Mouse (Mus musculus): Measurements from ENCODE around the gene Comp. TPM values are rescaled to one million over a fixed set of nuclear protein-coding genes. Genes with fewer than 3 reads are reported as not detected.

The Comp gene
- polyA plus RNA-seq, 1 experiment from 2014 or later: 7.3 TPM

- H3K27me3 ChIP-seq: no peaks in the 10 kb centered on the region
- peaks cover 6% of the 10 kb centered on the region for H3K4me1 ChIP-seq
- WGBS: 91% methylated on average over 7 of the region's 7 CpGs
- H3K36me3 ChIP-seq: peaks cover 97% of the 10 kb centered on the region
- ATAC-seq (ENCODE audit: insufficient number of reproducible peaks, low FRiP score, low TSS enrichment, low read depth): no peak
- no peak overlapping the region for H3K4me3 ChIP-seq (replicated peaks)
- H3K4me2 ChIP-seq (replicated peaks): no peak overlapping the region
- no peak overlapping the region for H3K9ac ChIP-seq
- H3K9me3 ChIP-seq (replicated peaks): no peaks in the 10 kb centered on the region
- H3K27ac ChIP-seq (replicated peaks): no peak overlapping the region
Measured at GRCm38 (mm10) chr8:70338931-70339330, 34.4 kb upstream of the Comp start.

- H3K27me3 ChIP-seq: no peaks in the 10 kb centered on the region
- no peak overlapping the region for H3K4me3 ChIP-seq (replicated peaks)
- 91% methylated on average over 7 of the region's 7 CpGs for WGBS
- no peak overlapping the region for H3K4me2 ChIP-seq (replicated peaks)
- no peaks in the 10 kb centered on the region for H3K9me3 ChIP-seq (replicated peaks)
- H3K36me3 ChIP-seq: peaks cover 84% of the 10 kb centered on the region
- ATAC-seq (ENCODE audit: insufficient number of reproducible peaks, low FRiP score, low TSS enrichment, low read depth): no peak
- no peak overlapping the region for H3K9ac ChIP-seq
- H3K4me1 ChIP-seq: peaks cover 11% of the 10 kb centered on the region
- H3K27ac ChIP-seq (replicated peaks): no peak overlapping the region
Measured at GRCm38 (mm10) chr8:70340659-70341058, 32.7 kb upstream of the Comp start.

DNA sequence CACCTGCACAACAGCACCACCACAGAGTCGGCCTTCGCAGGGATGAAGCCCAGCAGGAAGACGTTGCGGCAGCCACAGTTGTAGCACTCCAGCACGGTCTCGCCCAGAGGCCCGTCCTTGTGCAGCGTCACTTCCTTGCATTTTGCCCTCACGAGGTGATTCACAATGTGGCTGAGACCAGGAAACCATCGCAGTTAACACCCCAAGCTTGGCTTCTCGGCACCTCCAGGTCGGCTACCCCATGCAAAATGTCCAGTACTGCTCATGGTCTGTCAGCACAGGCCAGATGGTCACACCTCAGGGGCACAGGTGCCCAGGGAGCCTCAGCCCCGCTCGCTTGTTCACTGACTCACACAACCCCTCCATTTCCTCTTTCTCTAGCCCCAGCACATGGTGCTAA lies 31.4 kb upstream of the Comp start:
- Histone ChIP-seq H3K4me3 (replicated peaks) (no peak overlapping the region), H3K9ac (no peak overlapping the region), H3K36me3 (peaks cover 71% of the 10 kb centered on the region), H3K4me1 (peaks cover 11% of the 10 kb centered on the region), H3K9me3 (replicated peaks) (no peaks in the 10 kb centered on the region), H3K27me3 (no peaks in the 10 kb centered on the region), H3K27ac (replicated peaks) (no peak overlapping the region), H3K4me2 (replicated peaks) (no peak overlapping the region)
- WGBS: 88% methylated on average over 14 of the region's 14 CpGs
- ATAC-seq (ENCODE audit: insufficient number of reproducible peaks, low FRiP score, low TSS enrichment, low read depth): no peak

DNA sequence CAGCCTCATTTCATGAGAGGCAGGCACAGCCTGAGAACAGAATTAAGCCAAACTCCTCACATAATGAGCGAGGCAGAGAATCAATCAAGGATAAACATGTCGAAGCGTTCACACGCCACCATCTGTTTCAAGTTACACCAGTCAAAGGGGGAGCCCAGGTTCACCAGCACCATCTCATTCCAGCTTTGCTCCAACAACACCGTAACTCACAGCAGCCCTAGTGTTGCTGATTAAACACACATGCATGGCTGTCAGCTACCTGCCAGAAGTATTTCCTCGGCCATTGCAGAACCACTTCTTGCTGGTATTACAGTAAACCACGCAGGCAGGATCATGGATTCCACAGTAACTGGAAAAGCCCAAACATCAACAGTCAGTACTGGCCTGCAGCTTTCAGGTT lies 30.3 kb upstream of the Comp start:
- ATAC-seq (ENCODE audit: insufficient number of reproducible peaks, low FRiP score, low TSS enrichment, low read depth): peak; percentile 52; the same call in 1 of the 2 replicates
- H3K27me3 ChIP-seq: no peaks in the 10 kb centered on the region
- H3K4me3 ChIP-seq (replicated peaks): no peak overlapping the region
- peaks cover 15% of the 10 kb centered on the region for H3K4me1 ChIP-seq
- H3K4me2 ChIP-seq (replicated peaks): no peak overlapping the region
- 0 out of 2 replicates have a peak overlapping the region, but pooled peaks have one; percentile 23 for H3K27ac ChIP-seq (replicated peaks)
- 50% methylated on average over 7 of the region's 7 CpGs for WGBS
- H3K9ac ChIP-seq: no peak overlapping the region
- no peaks in the 10 kb centered on the region for H3K9me3 ChIP-seq (replicated peaks)
- peaks cover 60% of the 10 kb centered on the region for H3K36me3 ChIP-seq

DNA sequence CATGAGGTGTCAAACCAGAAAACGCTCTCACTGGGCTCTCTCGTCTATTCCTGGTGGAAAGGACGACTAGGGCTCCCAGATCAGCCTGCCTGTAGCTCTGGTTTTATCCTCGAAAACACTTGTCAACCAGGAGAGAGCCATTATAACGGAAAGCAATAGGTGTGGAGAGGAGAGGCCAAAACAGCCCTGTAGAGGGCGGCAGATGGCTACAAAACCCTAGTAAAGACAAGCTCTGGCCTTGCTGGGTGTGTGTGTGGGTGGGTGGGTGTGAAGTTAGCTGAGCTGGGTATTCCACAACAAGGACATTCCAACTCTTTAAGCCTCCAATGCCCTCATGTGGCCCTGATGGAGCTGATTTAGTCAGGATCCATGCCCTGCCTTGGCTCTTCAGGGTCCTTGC lies 29.7 kb upstream of the Comp start:
- Histone ChIP-seq H3K27me3 (no peaks in the 10 kb centered on the region), H3K4me2 (replicated peaks) (no peak overlapping the region), H3K9me3 (replicated peaks) (no peaks in the 10 kb centered on the region), H3K4me3 (replicated peaks) (no peak overlapping the region), H3K4me1 (peaks cover 21% of the 10 kb centered on the region), H3K9ac (no peak overlapping the region), H3K27ac (replicated peaks) (0 out of 2 replicates have a peak overlapping the region, but pooled peaks have one; percentile 23), H3K36me3 (peaks cover 54% of the 10 kb centered on the region)
- no peak for ATAC-seq (ENCODE audit: insufficient number of reproducible peaks, low FRiP score, low TSS enrichment, low read depth)
- 53% methylated on average over 6 of the region's 6 CpGs for WGBS

- no peaks in the 10 kb centered on the region for H3K9me3 ChIP-seq (replicated peaks)
Measured at GRCm38 (mm10) chr8:70344279-70344678, 29.1 kb upstream of the Comp start.

DNA sequence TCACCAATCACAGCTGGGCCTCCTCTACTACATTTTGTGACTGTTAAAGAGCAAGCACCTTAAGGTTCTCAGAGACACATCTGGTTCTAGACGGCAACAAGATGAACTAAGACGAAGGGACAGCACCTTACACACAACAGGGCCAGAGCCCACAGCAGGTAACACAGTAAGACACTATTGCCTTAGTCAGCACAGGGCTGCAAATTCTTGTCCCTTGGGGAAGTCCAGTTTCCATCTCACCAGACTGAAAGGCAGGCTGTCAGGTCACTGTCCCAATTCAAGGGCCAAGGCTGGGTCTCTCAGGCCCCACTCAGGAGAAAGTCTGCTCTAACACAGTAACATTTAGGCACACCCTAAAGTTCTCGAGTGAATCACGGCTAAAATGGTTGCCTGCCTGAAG lies 25.9 kb upstream of the Comp start:
- ATAC-seq (ENCODE audit: insufficient number of reproducible peaks, low FRiP score, low TSS enrichment, low read depth): no peak
- Histone ChIP-seq H3K4me2 (replicated peaks) (no peak overlapping the region), H3K27ac (replicated peaks) (no peak overlapping the region), H3K4me3 (replicated peaks) (no peak overlapping the region), H3K27me3 (no peaks in the 10 kb centered on the region), H3K9me3 (replicated peaks) (no peaks in the 10 kb centered on the region), H3K4me1 (peaks cover 58% of the 10 kb centered on the region), H3K36me3 (peaks cover 26% of the 10 kb centered on the region), H3K9ac (no peak overlapping the region)
- 78% methylated on average over 4 of the region's 4 CpGs for WGBS

More at GRCm38 (mm10) chr8:70344279-70344678, 29.1 kb upstream of the Comp start:
- Histone ChIP-seq H3K4me3 (replicated peaks) (no peak overlapping the region), H3K27me3 (no peaks in the 10 kb centered on the region), H3K4me2 (replicated peaks) (no peak overlapping the region), H3K9ac (no peak overlapping the region), H3K27ac (replicated peaks) (peak overlapping the region; percentile 9; the same call in 1 of the 2 replicates), H3K4me1 (peaks cover 26% of the 10 kb centered on the region), H3K36me3 (peaks cover 53% of the 10 kb centered on the region)
- 77% methylated on average over 2 of the region's 2 CpGs for WGBS
- ATAC-seq (ENCODE audit: insufficient number of reproducible peaks, low FRiP score, low TSS enrichment, low read depth): no peak

GRCm38 (mm10) chr8:70347860-70348420 lies 25.4 kb upstream of the Comp start:
- Histone ChIP-seq H3K9me3 (replicated peaks) (no peaks in the 10 kb centered on the region), H3K27me3 (no peaks in the 10 kb centered on the region), H3K4me3 (replicated peaks) (no peak overlapping the region), H3K4me2 (replicated peaks) (no peak overlapping the region), H3K27ac (replicated peaks) (no peak overlapping the region), H3K9ac (no peak overlapping the region), H3K4me1 (peaks cover 59% of the 10 kb centered on the region), H3K36me3 (peaks cover 21% of the 10 kb centered on the region)
- no peak for ATAC-seq (ENCODE audit: insufficient number of reproducible peaks, low FRiP score, low TSS enrichment, low read depth)
- 70% methylated on average over 1 of the region's 1 CpGs for WGBS

DNA sequence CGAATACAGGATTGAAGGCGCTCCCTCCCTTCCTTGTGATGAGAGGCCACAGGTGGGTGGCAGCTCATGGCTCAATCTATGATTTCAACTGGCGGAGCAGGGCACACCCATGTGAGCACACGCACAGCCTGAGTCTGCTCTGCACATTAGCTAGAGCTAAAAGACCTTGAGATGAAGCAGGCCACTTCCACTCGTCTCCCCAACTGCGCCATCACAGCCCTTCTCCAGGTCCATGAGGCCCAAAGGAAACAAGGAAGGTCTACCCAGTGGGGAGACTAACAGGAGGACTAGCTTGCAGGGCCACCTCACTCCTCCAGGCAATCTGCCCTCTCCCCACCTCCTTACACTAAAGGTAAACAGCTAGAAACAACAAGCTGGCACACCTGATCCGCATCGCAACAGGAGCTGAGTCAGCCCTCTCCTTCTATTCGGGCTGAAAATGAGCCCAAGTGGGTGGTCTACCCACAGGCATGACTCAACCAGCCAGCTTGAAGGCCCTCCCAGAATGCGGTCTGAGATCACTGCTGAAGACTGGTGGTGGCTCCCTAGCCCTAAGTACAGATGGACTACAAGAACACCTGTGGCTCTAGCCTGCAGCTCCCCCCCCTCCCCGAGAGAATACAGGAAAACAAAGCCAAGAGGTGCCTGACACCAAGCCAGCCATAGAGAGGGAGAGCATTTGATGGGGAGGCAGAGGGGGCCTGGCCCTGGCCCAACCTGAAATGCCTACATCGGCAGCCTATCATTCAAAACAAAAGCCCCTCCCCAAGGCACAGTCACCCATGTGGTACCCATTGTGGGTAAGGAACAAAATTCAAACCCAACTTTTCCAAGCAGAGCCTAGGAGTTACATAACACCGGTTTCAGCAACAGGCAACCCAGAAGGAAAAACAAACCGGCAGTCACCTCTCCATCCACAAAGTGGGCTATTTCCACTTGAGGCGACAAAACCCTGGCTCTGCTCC lies 22.0 kb upstream of the Comp start:
- Histone ChIP-seq H3K4me1 (peaks cover 58% of the 10 kb centered on the region), H3K9ac (peak overlapping the region; percentile 94), H3K9me3 (replicated peaks) (no peaks in the 10 kb centered on the region), H3K4me3 (replicated peaks) (peak overlapping the region; percentile 99), H3K27me3 (no peaks in the 10 kb centered on the region), H3K27ac (replicated peaks) (peak overlapping the region; percentile 65), H3K4me2 (replicated peaks) (peak overlapping the region; percentile 98), H3K36me3 (peaks cover 9% of the 10 kb centered on the region; the same call in 1 of the 2 replicates)
- no peak for ATAC-seq (ENCODE audit: insufficient number of reproducible peaks, low FRiP score, low TSS enrichment, low read depth)
- WGBS: 31% methylated on average over 15 of the region's 15 CpGs

DNA sequence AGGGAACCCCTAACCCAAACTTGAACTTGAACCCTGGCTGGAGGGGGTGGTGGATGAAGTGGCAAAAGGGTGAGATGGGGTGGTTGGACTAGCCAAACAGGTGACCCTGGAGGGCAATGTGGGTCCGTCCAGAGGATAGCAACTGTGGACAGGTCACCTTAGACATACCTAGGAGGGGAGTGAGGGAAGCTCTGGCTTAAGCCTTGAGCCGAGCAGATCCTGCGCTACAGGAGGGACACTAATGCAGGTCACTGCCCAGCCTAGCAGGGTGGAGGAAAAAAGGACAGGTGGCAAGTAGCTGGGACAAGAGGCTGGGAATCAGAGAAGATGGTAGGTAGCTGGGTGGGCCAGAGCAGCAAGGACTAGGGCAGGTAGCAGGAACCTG lies 21.4 kb upstream of the Comp start:
- Histone ChIP-seq H3K36me3 (peaks cover 9% of the 10 kb centered on the region; the same call in 1 of the 2 replicates), H3K9ac (peak overlapping the region; percentile 94), H3K4me1 (peaks cover 58% of the 10 kb centered on the region), H3K27ac (replicated peaks) (peak overlapping the region; percentile 63), H3K27me3 (no peaks in the 10 kb centered on the region), H3K9me3 (replicated peaks) (no peaks in the 10 kb centered on the region), H3K4me2 (replicated peaks) (peak overlapping the region; percentile 98), H3K4me3 (replicated peaks) (peak overlapping the region; percentile 99)
- WGBS: 16% methylated on average over 3 of the region's 3 CpGs
- no peak for ATAC-seq (ENCODE audit: insufficient number of reproducible peaks, low FRiP score, low TSS enrichment, low read depth)

DNA sequence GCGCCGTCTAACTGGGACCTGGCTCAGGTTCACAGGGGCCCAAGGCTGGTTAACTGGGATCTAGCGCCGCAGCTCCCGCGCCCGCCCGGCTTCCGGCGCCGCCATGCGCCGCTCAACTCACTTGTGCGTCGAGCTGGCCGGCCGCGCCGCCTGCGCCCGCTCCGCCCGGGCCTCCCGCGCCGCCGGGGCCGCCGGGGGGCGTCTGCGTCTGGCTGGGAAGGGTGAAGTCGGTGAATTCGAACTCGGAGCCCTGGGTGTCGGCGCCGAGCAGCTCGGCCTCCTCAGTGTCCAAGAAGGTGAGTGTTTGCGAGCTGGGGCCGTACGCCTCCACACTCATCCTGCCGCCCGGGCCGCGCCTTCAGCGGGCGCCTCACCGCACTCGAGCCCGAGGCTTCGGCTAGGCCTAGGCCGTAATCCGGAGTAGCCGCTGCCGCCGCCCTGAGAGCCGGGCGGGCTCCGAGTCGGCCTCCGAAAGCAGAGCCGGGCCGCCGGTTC lies 20.7 kb upstream of the Comp start:
- no peaks in the 10 kb centered on the region for H3K27me3 ChIP-seq
- H3K9me3 ChIP-seq (replicated peaks): no peaks in the 10 kb centered on the region
- peaks cover 58% of the 10 kb centered on the region for H3K4me1 ChIP-seq
- ATAC-seq (ENCODE audit: insufficient number of reproducible peaks, low FRiP score, low TSS enrichment, low read depth): peak; percentile 57; the same call in 1 of the 2 replicates
- H3K36me3 ChIP-seq: peaks cover 9% of the 10 kb centered on the region; the same call in 1 of the 2 replicates
- H3K27ac ChIP-seq (replicated peaks): peak overlapping the region; percentile 91
- H3K4me2 ChIP-seq (replicated peaks): peak overlapping the region; percentile 98
- WGBS: under 1% methylated on average over 64 of the region's 64 CpGs
- H3K4me3 ChIP-seq (replicated peaks): peak overlapping the region; percentile 99
- peak overlapping the region; percentile 94 for H3K9ac ChIP-seq

Data from embryonic facial prominence, embryonic 15.5 days (tissue).